In the genomic region with DNA sequence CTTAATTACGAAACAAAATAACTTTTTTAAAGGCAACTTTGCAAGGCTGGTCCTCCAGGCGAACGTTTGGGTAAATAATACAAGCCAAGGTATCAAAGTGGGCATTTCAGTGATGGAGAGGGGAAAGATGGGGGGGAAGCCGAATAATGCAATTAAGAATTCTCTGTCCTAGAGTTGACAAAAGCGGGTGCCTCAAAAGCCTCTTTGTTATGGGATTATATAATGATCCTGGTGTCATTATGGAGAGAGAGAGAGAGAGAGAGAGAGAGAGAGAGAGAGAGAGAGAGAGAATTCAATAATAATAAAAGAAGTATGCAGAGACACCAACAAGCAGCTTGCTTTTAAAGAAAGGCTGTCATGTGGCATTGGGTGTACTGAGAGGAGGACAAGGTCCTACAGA, we compare ENCODE assay signal across 9 mouse cellular contexts. TPM values are rescaled to one million over a fixed set of nuclear protein-coding genes. Genes with fewer than 3 reads are reported as not detected.
DNase-seq lines count a peak whose midpoint lies in the region; ATAC-seq lines count a peak whose summit lies in the region.
"Had no signal": no experiment of that assay in that cellular context is flagged by ENCODE, and none has a peak within 500 bp of the region (broad histone marks: within the 10 kb centered on the region; RNA-seq: fewer than 3 reads in every experiment).

No protein-coding gene starts in this region.

- no peaks in the 10 kb centered on the region for H3K9me3 ChIP-seq in heart, embryonic 13.5 days
- H3K9me3 ChIP-seq in forebrain, embryonic 13.5 days (replicated peaks): no peaks in the 10 kb centered on the region
- H3K9me3 ChIP-seq in midbrain, embryonic 11.5 days (ENCODE audit: control insufficient read depth, low read length): no peaks in the 10 kb centered on the region

- H3K4me1 ChIP-seq in heart, embryonic 13.5 days: peaks cover 27% of the 10 kb centered on the region
- peaks cover 24% of the 10 kb centered on the region for H3K4me1 ChIP-seq in forebrain, embryonic 13.5 days
- peaks cover 9% of the 10 kb centered on the region for H3K4me1 ChIP-seq in midbrain, embryonic 11.5 days (ENCODE audit: control insufficient read depth, insufficient read depth, low read length)

- peak overlapping the region; percentile 96 for H3K4me2 ChIP-seq in heart, embryonic 13.5 days
- peak overlapping the region; percentile 95 for H3K4me2 ChIP-seq in forebrain, embryonic 13.5 days
- peak overlapping the region; percentile 87 for H3K4me2 ChIP-seq in midbrain, embryonic 11.5 days

- H3K27ac ChIP-seq in heart, embryonic 13.5 days (replicated peaks): no peak overlapping the region
- no peak overlapping the region for H3K27ac ChIP-seq in forebrain, embryonic 13.5 days
- no peak overlapping the region for H3K27ac ChIP-seq in midbrain, embryonic 11.5 days (ENCODE audit: low read depth, low read length)

- no peaks in the 10 kb centered on the region for H3K36me3 ChIP-seq in heart, embryonic 13.5 days
- no peaks in the 10 kb centered on the region for H3K36me3 ChIP-seq in forebrain, embryonic 13.5 days (ENCODE audit: poor library complexity, severe bottlenecking)
- no peaks in the 10 kb centered on the region for H3K36me3 ChIP-seq in midbrain, embryonic 11.5 days (ENCODE audit: control insufficient read depth, insufficient read depth, low read length)

- peak overlapping the region; percentile 64 for H3K4me3 ChIP-seq in heart, embryonic 13.5 days
- peak overlapping the region; percentile 61 for H3K4me3 ChIP-seq in forebrain, embryonic 13.5 days
- H3K4me3 ChIP-seq in midbrain, embryonic 11.5 days (ENCODE audit: low read depth, low read length): peak overlapping the region; percentile 55

- H3K9ac ChIP-seq in heart, embryonic 13.5 days: no peak overlapping the region
- H3K9ac ChIP-seq in forebrain, embryonic 13.5 days: no peak overlapping the region
- H3K9ac ChIP-seq in midbrain, embryonic 11.5 days (ENCODE audit: low read length): peak overlapping the region; percentile 90; the same call in 1 of the 2 replicates
- H3K9ac ChIP-seq: liver, postnatal 0 days had no signal

- peaks cover 89% of the 10 kb centered on the region for H3K27me3 ChIP-seq in heart, embryonic 13.5 days (replicated peaks)
- peaks cover 16% of the 10 kb centered on the region; the same call in 1 of the 2 replicates for H3K27me3 ChIP-seq in forebrain, embryonic 13.5 days
- H3K27me3 ChIP-seq in midbrain, embryonic 11.5 days (ENCODE audit: control insufficient read depth, insufficient read depth, low read length): no peaks in the 10 kb centered on the region

- ATAC-seq in heart, embryonic 13.5 days (ENCODE audit: extremely low read depth, insufficient number of reproducible peaks, low FRiP score, low TSS enrichment): no peak
- no peak for ATAC-seq in forebrain, embryonic 13.5 days
- no peak for ATAC-seq in midbrain, embryonic 11.5 days (ENCODE audit: low FRiP score)
- ATAC-seq: liver, postnatal 0 days had no signal

- 20% methylated on average over 5 of the region's 5 CpGs for WGBS in heart, embryonic 13.5 days
- 3% methylated on average over 5 of the region's 5 CpGs for WGBS in forebrain, embryonic 13.5 days
- 7% methylated on average over 5 of the region's 5 CpGs for WGBS in midbrain, embryonic 11.5 days

- no peak for DNase-seq in heart, adult 18-20 months
- DNase-seq in brain, adult 2 months (ENCODE audit: low read depth, low spot score): peak; percentile 36
- DNase-seq in midbrain, embryonic 11.5 days (ENCODE audit: low spot score, missing footprints): peak; percentile 90
- no peak for DNase-seq in urinary bladder, postnatal 14 days (ENCODE audit: low spot score)
- DNase-seq in kidney, postnatal 10 days: no peak
- DNase-seq in layer of hippocampus, adult 9-11 months: no peak
- DNase-seq: liver, postnatal 0 days had no signal

RNA-seq across cellular contexts. Expression of a gene that starts 0.5 kb away (rescaled TPM):
- polyA plus RNA-seq in heart, embryonic 13.5 days (2015; fragmentation: Nextera tagmentation; extraction: Ambion mirVana): 4.3 and 5.0 TPM in 2 replicates
- total RNA-seq in heart, adult 18-20 months (2021): 10 to 100 TPM in 1 of 2 experiments, 1 to 10 TPM in 1; 7.9 to 10.7 TPM
- polyA plus RNA-seq in forebrain, embryonic 13.5 days (2015; fragmentation: Nextera tagmentation; extraction: Ambion mirVana): 39.7 and 42.0 TPM in 2 replicates
- polyA plus RNA-seq in midbrain, embryonic 11.5 days (2014; fragmentation: Nextera tagmentation; extraction: Ambion mirVana): 26.8 and 27.5 TPM in 2 replicates
- polyA plus RNA-seq: liver, postnatal 0 days had no signal

Comparison
In these comparisons a context has a peak if more than half of its experiments do, and no peak if none do; other contexts are left out.
1. DNase-seq: peak in brain, adult 2 months (single experiment) and midbrain, embryonic 11.5 days (single experiment); none in heart, adult 18-20 months (0 of 2), urinary bladder, postnatal 14 days (single experiment), kidney, postnatal 10 days (single experiment) and layer of hippocampus, adult 9-11 months (single experiment).
2. Peak in every context shown above with its lines, with median percentiles within 50 percentile points of each other: H3K4me2 ChIP-seq and H3K4me3 ChIP-seq.